Mouse (Mus musculus) v-Abl transformed pro-B cells (cell line): ENCODE results near the gene Snapc4.

ENCODE experiments used
- in situ Hi-C, 2 experiments: fragments of 400-800 bp; cut with MboI; formaldehyde crosslinking; loops; one replicate each; pipeline ENCODE4 v1.15.1; 2025; ENCODE audit not compliant: unreplicated experiment in 2 of 2

Gene Snapc4

GRCm38 (mm10) chr2:26342609-26343490 is 37.6 kb downstream of the Snapc4 start:
- in situ Hi-C loops, result no loop called here

- in situ Hi-C loops, result no loop called here
Measured at GRCm38 (mm10) chr2:26342044-26342443, 38.4 kb downstream of the Snapc4 start.

- in situ Hi-C loops, result no loop called here
Measured at GRCm38 (mm10) chr2:26341510-26341981, 38.9 kb downstream of the Snapc4 start.

- in situ Hi-C loops, result no loop called here
Measured at GRCm38 (mm10) chr2:26339204-26339551, 41.3 kb downstream of the Snapc4 start.

GRCm38 (mm10) chr2:26338302-26339203 is 41.9 kb downstream of the Snapc4 start:
- in situ Hi-C loops, result no loop called here

- in situ Hi-C loops, result no loop called here
Measured at GRCm38 (mm10) chr2:26330702-26331101, 49.8 kb downstream of the Snapc4 start.

DNA sequence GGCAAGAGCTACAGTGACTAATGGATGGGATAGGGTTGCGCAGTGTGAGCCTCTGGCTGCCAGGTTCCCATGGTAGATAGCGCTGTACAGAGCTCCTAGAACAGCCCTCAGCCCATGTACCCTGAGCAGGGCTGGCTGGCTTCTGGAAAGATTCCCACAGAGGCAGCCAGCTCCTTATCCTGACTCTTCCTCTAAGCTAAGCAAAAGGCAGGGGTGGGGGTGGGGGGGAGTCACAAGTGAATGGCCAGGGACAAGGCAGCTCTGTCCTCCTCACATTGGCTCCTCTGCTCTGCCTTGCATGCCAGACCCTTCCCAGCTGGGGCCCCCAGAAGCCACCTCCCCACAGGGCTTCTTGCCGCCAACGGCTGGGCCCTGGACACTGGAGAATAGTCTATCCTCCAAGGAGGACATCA is 50.4 kb downstream of the Snapc4 start:
- in situ Hi-C loops, result no loop called here

GRCm38 (mm10) chr2:26329402-26329801 is 51.1 kb downstream of the Snapc4 start:
- in situ Hi-C loops, result no loop called here

DNA sequence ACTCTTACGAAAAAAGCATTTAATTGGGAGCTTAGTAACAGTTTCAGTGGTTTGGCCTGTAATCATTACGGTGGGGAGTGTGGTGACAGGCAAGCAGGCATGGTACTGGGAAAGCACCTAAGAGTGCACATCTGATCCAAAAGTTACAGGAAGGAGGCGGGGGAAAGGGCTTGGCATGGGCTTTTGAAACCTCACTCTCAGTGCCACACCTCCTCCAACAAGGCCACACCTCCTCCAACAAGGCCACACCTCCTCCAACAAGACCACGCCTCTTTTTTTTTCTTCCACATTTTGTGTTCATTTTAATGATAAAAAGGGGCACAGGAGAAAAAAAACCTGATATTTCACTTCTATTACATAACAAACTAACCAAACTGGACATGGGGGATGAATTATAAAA is 52.6 kb downstream of the Snapc4 start:
- in situ Hi-C loops, result no loop called here

DNA sequence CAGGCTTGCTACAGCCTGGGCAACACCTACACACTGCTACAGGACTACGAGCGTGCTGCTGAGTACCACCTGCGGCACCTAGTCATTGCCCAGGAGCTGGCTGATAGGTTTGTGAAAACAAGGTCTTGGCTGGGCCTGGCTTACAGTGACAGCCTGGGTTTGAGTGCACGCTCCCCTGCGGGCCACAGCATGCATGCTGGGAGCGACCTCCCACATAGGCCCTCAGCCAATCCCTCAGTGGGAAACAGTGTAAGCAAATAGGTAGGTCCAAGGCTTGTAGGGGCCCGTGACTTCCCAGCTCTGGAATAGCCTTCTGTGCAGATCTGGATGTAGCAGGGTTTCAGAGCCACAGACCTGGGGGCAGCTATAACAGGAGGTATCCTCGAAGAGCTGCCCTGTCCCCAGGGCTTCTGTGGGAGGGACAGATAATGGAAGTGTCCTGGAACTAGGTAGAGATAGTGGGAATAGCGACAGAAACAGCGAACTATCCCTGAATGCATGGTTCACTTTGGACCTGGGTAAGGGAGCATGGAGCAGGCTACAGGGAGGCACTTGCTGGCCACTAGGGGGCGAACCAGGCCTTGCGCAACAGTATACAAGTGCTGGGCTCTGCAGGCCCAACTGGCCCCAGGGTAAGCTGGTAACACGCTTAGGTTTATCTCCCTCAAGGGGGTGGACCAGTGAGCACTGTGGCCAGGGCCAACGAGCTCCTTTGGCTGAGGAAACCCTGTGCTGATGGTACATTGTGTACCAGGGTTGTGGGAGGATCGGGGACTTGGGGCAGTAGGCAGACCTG is 54.9 kb downstream of the Snapc4 start:
- in situ Hi-C loops, result no loop called here

DNA sequence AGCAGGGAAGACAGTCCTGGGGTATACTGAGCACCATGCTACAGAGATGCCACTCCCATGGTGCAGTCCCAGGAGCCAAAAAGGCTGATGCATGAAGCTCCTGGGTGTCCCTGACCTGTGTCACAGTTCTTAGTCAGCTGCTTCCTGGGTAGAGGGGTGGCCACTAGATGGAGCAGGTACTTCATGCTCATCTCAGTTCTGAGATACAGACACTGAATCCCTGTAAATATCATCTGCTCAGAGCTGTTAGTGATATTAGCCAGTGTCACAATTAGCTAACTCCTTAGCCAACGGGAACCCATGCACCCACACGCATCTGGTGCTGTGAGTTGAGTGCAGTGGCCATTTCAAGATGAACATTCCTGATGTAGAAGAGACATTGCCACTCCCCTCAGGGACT is 55.5 kb downstream of the Snapc4 start:
- in situ Hi-C loops, result loop anchor here in 1 of 2 experiments (25.0 kb wide), 1 partner anchor 587 kb away; the partner anchor contains the start of genes Med22, Rpl7a, Surf1 and Surf2

DNA sequence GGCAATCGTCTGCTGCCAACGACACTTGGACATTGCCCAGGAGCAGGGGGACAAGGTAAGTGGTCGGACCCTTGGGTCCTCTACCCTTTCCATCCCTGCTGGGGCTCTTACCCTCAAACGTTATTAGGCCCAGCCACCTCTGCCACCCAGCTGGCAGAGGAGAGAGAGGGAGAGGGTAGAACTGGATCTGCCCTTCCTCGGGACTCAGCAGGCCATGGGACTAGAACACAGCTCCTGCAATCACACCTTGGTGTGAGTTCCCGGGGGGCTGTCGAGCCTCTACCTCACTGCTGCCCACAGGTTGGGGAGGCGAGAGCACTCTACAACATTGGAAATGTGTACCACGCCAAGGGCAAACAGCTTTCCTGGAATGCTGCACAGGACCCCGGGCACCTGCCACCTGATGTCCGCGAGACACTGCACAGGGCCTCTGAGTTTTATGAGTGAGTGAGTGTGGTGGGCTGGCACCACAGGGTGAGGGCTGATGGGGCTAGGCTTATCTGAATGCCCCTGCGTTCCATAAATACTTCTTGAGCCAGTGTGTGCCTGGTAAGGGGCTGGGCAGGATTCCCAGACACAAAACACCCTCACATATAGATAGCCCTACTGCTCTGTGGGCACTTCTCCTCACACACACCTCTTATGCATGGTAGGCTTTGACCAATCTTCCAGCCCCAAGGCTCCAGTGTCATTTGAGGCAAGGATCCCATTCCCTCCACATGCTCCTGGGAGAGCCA is 56.7 kb downstream of the Snapc4 start:
- in situ Hi-C loops, result loop anchor here in 1 of 2 experiments (25.0 kb wide), 1 partner anchor 589 kb away; the partner anchor contains the start of genes Med22, Rpl7a, Surf1 and Surf2

GRCm38 (mm10) chr2:26320245-26321185 is 59.9 kb downstream of the Snapc4 start:
- in situ Hi-C loops, result loop anchor here in 1 of 2 experiments (25.0 kb wide), 1 partner anchor 592 kb away; the partner anchor contains the start of genes Med22, Rpl7a, Surf1 and Surf2

DNA sequence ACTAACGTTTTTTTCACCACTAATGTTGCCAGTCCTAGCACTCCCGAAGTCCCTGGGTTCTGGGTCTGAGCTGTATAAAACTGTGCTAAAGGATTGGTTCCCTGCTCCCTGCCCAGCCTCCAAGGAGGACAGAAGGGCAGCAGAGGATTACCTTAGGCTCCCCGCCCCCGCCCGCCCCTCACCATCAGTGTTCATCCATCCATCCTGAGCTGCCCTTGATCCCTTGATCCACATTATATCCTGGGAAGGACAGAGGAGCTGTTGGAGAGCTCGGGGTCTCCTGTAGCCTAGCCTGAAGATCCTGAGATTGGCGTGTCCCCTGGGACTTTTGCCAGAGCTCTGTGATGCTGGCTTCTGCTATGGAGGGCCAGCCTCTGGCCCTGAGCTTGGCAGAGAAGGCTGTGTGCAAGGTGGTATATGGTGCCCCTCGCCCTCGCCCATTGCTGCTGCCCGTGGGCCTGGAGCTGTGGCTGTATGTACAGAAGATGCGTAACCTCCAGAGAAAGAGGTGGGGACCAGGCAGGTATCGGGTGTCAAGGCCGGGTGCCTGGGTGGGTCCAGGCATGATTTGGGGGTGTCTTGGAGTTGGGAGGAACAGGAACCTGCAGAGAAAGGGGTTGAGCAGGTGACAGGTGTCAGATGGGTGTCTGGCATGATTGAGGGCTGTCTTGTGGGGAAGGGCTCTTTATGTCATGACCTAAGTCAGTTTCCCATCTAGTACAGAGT is 60.8 kb downstream of the Snapc4 start:
- in situ Hi-C loops, result loop anchor here (10.0 to 25.0 kb wide), 2 partner anchors 125 to 593 kb away; partner anchors contain the start of genes Sec16a (in 2 of the 2), Med22 (in 1 of the 2), Rpl7a (in 1 of the 2) and Surf1 (in 1 of the 2)

DNA sequence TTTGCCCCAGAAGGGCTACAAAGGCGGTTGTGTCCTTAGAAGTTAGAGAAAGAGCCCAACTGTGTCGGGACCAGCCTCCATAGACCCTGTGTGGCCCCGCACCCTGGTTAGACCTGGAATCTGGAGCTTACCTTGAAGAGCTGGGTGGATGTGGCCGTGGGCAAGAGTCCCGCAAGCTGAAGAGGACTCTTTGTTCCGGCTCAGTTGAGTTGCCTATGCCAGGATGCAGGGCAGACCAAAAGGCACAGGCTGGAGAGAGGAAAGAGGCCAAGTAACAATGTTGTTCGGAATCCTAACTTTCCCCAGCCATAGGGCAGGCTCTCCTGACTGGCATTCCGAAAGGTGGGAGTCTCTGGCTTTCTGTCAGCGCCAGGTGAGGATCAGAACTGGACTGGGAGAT is 61.3 kb downstream of the Snapc4 start:
- in situ Hi-C loops, result loop anchor here (10.0 to 25.0 kb wide), 2 partner anchors 126 to 593 kb away; partner anchors contain the start of genes Sec16a (in 2 of the 2), Med22 (in 1 of the 2), Rpl7a (in 1 of the 2) and Surf1 (in 1 of the 2)

DNA sequence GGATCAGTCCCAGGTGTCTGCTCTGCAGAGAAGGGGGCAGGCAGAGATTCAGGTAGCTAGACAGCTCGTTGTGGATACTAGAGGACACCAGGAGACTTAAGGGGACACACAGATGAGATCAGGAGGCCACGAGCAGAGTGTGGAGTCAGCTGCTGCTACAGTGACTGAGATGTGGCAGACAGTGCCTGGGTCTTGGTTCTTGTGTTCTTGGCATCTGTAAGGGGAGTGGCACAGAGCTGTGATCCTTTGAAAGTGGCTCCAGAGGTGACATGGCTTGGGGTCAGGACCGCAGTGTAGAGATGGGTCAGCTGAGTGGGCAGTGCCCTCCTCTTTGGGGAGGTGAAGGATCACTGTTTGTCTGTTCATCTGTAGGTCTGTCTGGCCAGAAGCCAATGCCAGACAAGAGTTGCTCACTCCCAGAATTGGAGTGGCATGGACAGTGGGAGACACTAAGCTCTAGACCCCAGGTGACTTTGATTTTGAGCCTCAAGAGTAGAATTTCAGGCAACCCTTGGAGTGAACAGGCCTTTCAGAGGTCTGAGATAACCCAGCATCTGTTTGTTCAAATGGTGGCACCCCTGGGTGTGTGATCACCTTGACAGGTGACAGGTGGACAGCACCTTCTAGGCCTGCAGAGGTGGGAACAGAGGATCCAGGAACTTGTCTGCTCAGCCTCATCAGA is 62.3 kb downstream of the Snapc4 start:
- in situ Hi-C loops, result loop anchor here (10.0 to 25.0 kb wide), 2 partner anchors 127 to 594 kb away; partner anchors contain the start of genes Sec16a (in 2 of the 2), Med22 (in 1 of the 2), Rpl7a (in 1 of the 2) and Surf1 (in 1 of the 2)
